Mouse (Mus musculus) heart, postnatal 0 days (tissue): ENCODE measurements around the gene Mcee. TPM values are rescaled to one million over a fixed set of nuclear protein-coding genes. Genes with fewer than 3 reads are reported as not detected.

Experiments
- ATAC-seq: fragments of 200-750 bp; cut with Nextera tagmentation; 2 replicates; pipeline ENCODE4 v1.8.0; 2017; ENCODE audit warnings: low read depth, moderate number of reproducible peaks, moderate library complexity; ENCODE audit not compliant: insufficient read depth
- DNase-seq: peaks from one replicate; pipeline ENCODE4 v3.0.0-alpha.2; 2016; ENCODE audit warnings: low spot score
- H3K27ac ChIP-seq: fragments of 300-500 bp; sonication (generic); 2 replicates; pipeline ENCODE4 v1.5.1; 2014; ENCODE audit warnings: low read depth, mild to moderate bottlenecking
- H3K27me3 ChIP-seq: fragments of 300-500 bp; sonication (generic); 2 replicates; pipeline ENCODE4 v1.6.1; 2014; ENCODE audit warnings: low read length, mixed read lengths; ENCODE audit not compliant: control insufficient read depth, insufficient read depth
- H3K36me3 ChIP-seq: fragments of 300-500 bp; sonication (generic); replicated peaks from 2 replicates; pipeline ENCODE4 v1.6.1; 2014; ENCODE audit warnings: low read length, mixed read lengths; ENCODE audit not compliant: control insufficient read depth, insufficient read depth
- H3K4me1 ChIP-seq: fragments of 300-500 bp; sonication (generic); 2 replicates; pipeline ENCODE4 v1.6.1; 2014; ENCODE audit warnings: antibody characterized with exemption; ENCODE audit not compliant: control insufficient read depth, insufficient read depth
- H3K4me2 ChIP-seq: fragments of 300-500 bp; sonication (generic); 2 replicates; pipeline ENCODE4 v1.6.1; 2014; ENCODE audit warnings: low read depth, mild to moderate bottlenecking, low read length, moderate library complexity
- H3K4me3 ChIP-seq: fragments of 300-500 bp; sonication (generic); 2 replicates; pipeline ENCODE4 v1.5.1; 2014; ENCODE audit warnings: low read depth, low read length
- H3K9ac ChIP-seq: fragments of 300-500 bp; sonication (generic); replicated peaks from 2 replicates; pipeline ENCODE4 v1.6.1; 2014; ENCODE audit warnings: low read depth, low read length, mixed read lengths
- H3K9me3 ChIP-seq: fragments of 300-500 bp; sonication (generic); replicated peaks from 2 replicates; pipeline ENCODE4 v1.6.1; 2016; ENCODE audit warnings: low read length; ENCODE audit not compliant: control insufficient read depth
- CTCF ChIP-seq: IDR thresholded peaks from 2 replicates; pipeline ENCODE4 v1.5.1; 2016; ENCODE audit warnings: antibody characterized with exemption, control low read depth, low read depth
- EP300 ChIP-seq: IDR thresholded peaks from 2 replicates; pipeline ENCODE4 v1.6.1; 2016; ENCODE audit warnings: antibody characterized with exemption, low read depth
- WGBS: fragments of 180-500 bp; shearing (Covaris S2); extraction: QIAGEN DNeasy Blood & Tissue Kit; methylation state at CpG from one replicate; pipeline ENCODE4 v1.1.7; 2014; 5-methylcytosine and 5-hydroxymethylcytosine counted together
- polyA plus RNA-seq: library from polyadenylated mRNA; unstranded; fragments of >200 nt; fragmentation: Nextera tagmentation; extraction: Ambion mirVana; gene quantifications from 2 replicates; pipeline ENCODE4 v1.2.1, GENCODE M21; 2015
- total RNA-seq: library from RNA; depleted of rRNA; stranded (reverse); fragments of >200 nt; gene quantifications from 2 replicates; pipeline ENCODE4 v1.2.3, GENCODE M21; 2014; ENCODE audit warnings: low replicate concordance

The Mcee gene
- total and polyA plus RNA-seq, 2 experiments from 2014 or later: 13.2 to 218 TPM

- no peaks in the 10 kb centered on the region for H3K9me3 ChIP-seq
- H3K4me2 ChIP-seq: peak overlapping the region; percentile 88
- peaks cover 20% of the 10 kb centered on the region for H3K36me3 ChIP-seq
- H3K27me3 ChIP-seq: no peaks in the 10 kb centered on the region
- H3K9ac ChIP-seq: peak overlapping the region; percentile 82
- 1% methylated on average over 15 of the region's 15 CpGs for WGBS
- peak; percentile 32; the same call in 1 of the 2 replicates for ATAC-seq
- H3K4me3 ChIP-seq: peak overlapping the region; percentile 67
- DNase-seq: no peak
- peak overlapping the region; percentile 91 for H3K27ac ChIP-seq
- peaks cover 9% of the 10 kb centered on the region for H3K4me1 ChIP-seq
- TF ChIP-seq CTCF (no peak), EP300 (no peak)
Measured at GRCm38 (mm10) chr7:64392819-64393151, 378 bp downstream of the Mcee start.

- H3K4me3 ChIP-seq: no peak overlapping the region
- H3K36me3 ChIP-seq: peaks cover 9% of the 10 kb centered on the region; the same call in 1 of the 2 replicates
- TF ChIP-seq EP300 (no peak), CTCF (no peak)
- H3K27me3 ChIP-seq: no peaks in the 10 kb centered on the region
- H3K9ac ChIP-seq: no peak overlapping the region
- DNase-seq: no peak
- no peaks in the 10 kb centered on the region for H3K9me3 ChIP-seq
- WGBS: 83% methylated on average over 1 of the region's 1 CpGs
- no peak overlapping the region for H3K4me2 ChIP-seq
- no peak overlapping the region for H3K27ac ChIP-seq
- no peaks in the 10 kb centered on the region for H3K4me1 ChIP-seq
- ATAC-seq: no peak
Measured at GRCm38 (mm10) chr7:64400725-64401124, 8.3 kb downstream of the Mcee start.

GRCm38 (mm10) chr7:64402452-64402851 lies 10.0 kb downstream of the Mcee start:
- H3K27me3 ChIP-seq: no peaks in the 10 kb centered on the region
- no peak overlapping the region for H3K27ac ChIP-seq
- H3K9me3 ChIP-seq: no peaks in the 10 kb centered on the region
- 80% methylated on average over 4 of the region's 4 CpGs for WGBS
- DNase-seq (no peak), ATAC-seq (no peak)
- peaks cover 9% of the 10 kb centered on the region; the same call in 1 of the 2 replicates for H3K36me3 ChIP-seq
- H3K9ac ChIP-seq: no peak overlapping the region
- H3K4me2 ChIP-seq: no peak overlapping the region
- TF ChIP-seq EP300 (no peak), CTCF (no peak)
- H3K4me1 ChIP-seq: no peaks in the 10 kb centered on the region
- H3K4me3 ChIP-seq: no peak overlapping the region

DNA sequence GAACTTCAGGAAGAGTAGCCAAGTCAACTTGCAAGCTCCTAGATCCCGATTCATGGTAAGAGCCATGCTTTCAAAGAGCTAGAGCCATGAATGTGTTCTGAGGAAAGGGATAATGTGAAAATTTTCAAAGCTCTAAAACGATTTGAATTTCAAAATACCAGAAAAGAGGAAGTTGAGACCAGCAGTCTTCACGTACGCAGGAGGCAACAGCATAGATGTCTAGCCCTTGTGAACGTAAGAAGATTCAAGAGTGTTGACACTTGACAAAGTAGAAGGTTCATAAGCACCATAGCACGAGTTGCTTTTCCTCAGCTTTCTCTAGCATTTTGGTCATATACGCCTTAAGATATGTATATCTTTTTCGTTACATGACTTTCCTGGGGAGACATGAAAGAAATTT lies 11.6 kb downstream of the Mcee start:
- H3K27ac ChIP-seq: no peak overlapping the region
- H3K36me3 ChIP-seq: peaks cover 9% of the 10 kb centered on the region; the same call in 1 of the 2 replicates
- no peak overlapping the region for H3K4me2 ChIP-seq
- H3K4me3 ChIP-seq: no peak overlapping the region
- 83% methylated on average over 8 of the region's 8 CpGs for WGBS
- no peaks in the 10 kb centered on the region for H3K9me3 ChIP-seq
- no peak overlapping the region for H3K9ac ChIP-seq
- no peaks in the 10 kb centered on the region for H3K27me3 ChIP-seq
- no peaks in the 10 kb centered on the region for H3K4me1 ChIP-seq
- ATAC-seq: no peak
- DNase-seq: no peak
- TF ChIP-seq CTCF: no peak
- TF ChIP-seq EP300: no peak

DNA sequence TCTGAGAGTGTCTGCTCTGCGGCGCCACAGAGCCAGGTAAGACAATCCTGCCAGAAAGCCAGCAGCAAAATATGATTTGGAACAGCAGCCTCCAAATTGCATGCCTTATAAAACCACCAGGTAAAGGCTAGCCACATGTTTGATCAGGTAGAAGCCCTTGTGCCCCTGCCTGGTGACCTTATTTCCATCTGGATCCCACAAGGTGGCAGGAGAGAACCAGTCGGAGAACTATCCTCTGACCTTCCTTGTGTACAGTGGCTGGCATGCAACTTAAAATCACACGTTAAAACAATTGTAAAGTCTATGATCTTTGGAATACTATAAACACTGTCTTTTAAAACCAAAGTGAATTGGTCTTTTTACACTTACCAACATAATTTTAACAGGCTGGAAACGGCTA lies 32.5 kb downstream of the Mcee start:
- no peak for TF ChIP-seq EP300
- peak; percentile 17; the same call in 1 of the 2 replicates for TF ChIP-seq CTCF
- no peaks in the 10 kb centered on the region for H3K9me3 ChIP-seq
- ATAC-seq (no peak), DNase-seq (no peak)
- 45% methylated on average over 5 of the region's 5 CpGs for WGBS
- H3K36me3 ChIP-seq: no peaks in the 10 kb centered on the region
- no peaks in the 10 kb centered on the region for H3K27me3 ChIP-seq
- no peaks in the 10 kb centered on the region for H3K4me1 ChIP-seq
- H3K4me2 ChIP-seq: no peak overlapping the region
- H3K9ac ChIP-seq: no peak overlapping the region
- H3K27ac ChIP-seq: no peak overlapping the region
- H3K4me3 ChIP-seq: no peak overlapping the region
